Mouse (Mus musculus): ENCODE data around the gene Slc39a7. TPM values are rescaled to one million over a fixed set of nuclear protein-coding genes. Genes with fewer than 3 reads are reported as not detected.

The Slc39a7 gene
- 68.1 and 70.9 TPM in 2 replicates for polyA plus RNA-seq (2021; fragmentation: Nextera tagmentation)
- long read RNA-seq, experiment 1, transcript Slc39a7-201 (7 exons, 2,320 nt): major isoform, 82 of 157 reads
- long read RNA-seq, experiment 1, transcript Slc39a7-203 (8 exons, 1,550 nt): minor isoform, 48 of 157 reads
- long read RNA-seq, experiment 1, partial matches to known transcripts: 4 of 157 reads
- long read RNA-seq, experiment 1, other reads (novel, unspliced or antisense): 22 of 157 reads
- long read RNA-seq, experiment 2, transcript Slc39a7-203 (8 exons, 1,550 nt): minor isoform, 109 of 540 reads
- long read RNA-seq, experiment 2, transcript Slc39a7-201 (7 exons, 2,320 nt): major isoform, 419 of 540 reads
- long read RNA-seq, experiment 2, transcript Slc39a7-204 (6 exons, 2,433 nt): minor isoform, 12 of 540 reads
- long read RNA-seq, experiment 2, partial matches to known transcripts: 0 of 540 reads
- long read RNA-seq, experiment 2, other reads (novel, unspliced or antisense): 0 of 540 reads

DNA sequence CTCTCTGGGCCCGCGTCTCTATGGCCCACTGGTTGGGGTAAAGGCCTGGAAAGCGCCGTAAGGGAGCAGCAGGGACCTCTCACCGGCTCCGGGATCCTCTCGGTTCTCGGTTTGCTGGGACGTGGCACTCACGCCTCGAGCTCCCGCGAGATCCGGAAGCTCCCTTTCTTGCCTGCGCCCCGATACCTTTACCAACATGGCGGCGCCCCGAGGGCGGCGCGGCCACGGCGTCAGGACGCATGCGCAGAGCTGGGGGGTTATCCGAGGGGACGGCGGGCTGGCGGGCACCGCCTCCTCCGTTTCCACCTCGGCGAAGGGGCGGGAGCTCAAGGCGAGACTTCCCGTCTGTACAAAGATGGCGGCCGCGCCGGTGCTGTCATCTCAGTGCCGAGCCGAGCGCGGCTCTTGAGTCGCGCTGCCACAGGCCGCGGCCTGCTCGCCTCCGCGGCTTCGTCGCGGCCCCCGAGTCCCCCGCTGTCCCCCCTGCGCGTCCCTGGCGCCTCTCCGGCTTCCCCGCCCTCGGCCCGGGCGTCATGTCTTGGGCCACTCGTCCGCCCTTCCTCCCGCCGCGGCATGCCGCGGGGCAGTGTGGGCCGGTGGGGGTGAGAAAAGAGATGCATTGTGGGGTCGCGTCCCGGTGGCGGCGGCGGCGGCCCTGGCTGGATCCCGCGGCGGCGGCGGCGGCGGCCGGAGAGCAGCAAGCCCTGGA lies at the start of gene Slc39a7, which contains the start of gene Rxrb:
Slc39a7 (minus strand) TSS at position 218 of the 709 bp plus-strand sequence.
Rxrb (plus strand) TSS at position 348 of the 709 bp plus-strand sequence.

DNA sequence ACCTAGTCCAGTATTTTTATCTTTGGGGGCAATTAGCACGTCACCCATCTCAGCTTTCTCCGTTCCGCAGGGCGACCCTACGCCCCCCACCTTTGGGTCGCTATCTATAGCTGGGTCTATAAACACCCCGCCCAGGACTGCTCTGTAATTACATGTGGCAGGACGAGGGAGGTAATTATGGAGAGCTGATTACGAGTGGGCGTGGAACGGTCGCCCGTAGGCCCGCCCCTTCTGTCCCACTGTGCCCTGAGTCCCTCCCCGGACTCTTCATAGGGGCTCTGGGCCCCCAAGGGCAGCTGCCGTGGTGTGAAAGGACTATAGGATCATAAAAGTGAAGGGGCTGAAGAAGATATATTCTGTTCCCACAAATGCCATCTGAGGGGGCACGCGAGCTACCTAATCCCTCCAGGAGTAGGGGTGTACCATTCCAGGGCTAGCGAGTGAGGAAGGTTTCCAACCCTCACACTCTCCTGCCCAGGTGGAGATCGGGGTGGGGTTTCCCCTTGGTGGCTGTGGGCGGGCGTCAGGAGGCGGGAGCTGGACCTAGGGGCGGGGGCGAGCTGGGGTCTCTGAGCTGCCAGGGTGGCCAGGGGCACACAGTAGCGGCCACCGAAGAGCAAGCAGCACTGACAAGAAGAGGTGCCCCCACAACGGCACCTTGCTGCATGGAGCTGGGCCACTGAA lies 7.5 kb upstream of the Slc39a7 start, which contains the start of gene Col11a2:
Col11a2 (plus strand) TSS at position 560 of the 684 bp plus-strand sequence.

DNA sequence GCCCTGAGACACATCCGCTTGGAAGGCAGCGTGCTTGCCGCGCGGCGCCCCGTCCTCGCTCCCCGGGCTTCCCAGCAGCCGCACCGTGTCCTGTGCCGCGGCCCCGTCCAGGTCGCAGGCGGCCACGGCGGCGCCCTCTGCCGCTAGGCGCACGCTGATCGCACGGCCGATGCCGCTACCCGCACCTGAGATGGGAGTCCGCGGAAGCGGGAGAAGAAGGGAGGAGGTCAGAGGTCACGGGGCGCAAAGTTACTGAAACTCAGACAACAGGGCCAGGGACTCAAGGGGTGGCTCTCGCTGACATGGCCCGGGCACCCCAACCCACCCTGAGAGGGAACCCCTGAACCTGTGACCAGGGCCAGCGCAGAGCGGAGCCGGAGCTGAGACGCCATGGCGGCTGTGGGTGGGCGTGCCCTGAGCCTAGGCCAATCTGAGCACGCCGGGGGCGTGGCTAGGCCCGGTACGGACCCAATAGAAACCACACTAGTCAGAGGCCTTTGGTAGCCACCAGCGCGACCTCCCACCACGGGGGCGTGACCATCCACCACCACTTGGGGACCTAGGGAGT lies 3.7 kb downstream of the Slc39a7 start, which contains the start of gene H2-Ke6:
H2-Ke6 (minus strand) TSS at position 405 of the 568 bp plus-strand sequence.

DNA sequence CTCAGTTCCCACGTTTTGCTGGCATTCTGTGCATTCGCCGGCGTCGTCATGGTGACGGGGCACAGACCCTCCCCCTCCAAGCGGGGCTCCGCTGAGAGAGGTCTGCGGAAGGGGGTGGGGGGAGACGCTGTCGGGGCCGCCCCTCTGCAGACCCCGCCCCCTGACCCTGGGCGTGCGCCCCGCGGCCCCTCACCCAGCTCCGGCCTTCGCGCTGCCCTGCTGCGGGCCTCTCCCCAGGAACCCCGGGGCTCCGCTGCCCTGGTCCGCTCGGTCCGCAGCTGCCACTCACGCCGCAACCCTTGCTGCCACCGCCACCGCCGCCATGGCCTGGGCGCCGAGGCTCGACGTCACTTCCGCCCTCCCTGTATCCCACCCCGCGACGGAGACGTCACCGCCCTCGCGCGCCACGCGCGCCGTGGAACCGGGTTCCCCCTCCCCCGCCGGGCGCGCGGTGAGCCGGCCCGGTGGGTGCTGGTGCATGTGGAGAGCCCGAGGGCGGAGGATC lies 7.1 kb downstream of the Slc39a7 start, which contains the start of gene Ring1:
Ring1 (minus strand) TSS at position 364 of the 505 bp plus-strand sequence.

DNA sequence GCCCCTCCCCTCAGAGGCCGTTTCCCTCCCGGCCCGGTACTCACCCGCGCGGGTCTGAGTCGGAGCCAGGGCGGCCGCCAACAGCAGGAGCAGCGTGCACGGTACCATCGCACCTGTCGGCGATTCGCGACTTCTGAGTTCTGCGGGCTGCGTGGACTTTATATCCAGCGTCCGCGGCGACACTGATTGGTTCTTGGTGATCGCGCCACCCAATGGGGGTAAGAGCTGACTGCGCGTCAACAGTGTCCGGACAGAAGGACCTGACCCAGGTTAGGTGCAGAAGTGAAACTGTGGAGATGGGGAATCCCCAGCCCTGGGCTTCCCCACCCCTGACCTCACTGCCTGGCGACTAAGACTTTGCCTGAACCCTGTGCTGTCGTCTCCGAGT lies 31.3 kb downstream of the Slc39a7 start, which contains the start of gene H2-K1:
H2-K1 (minus strand) TSS at position 198 of the 388 bp plus-strand sequence.

Small RNA genes within 50 kb of the gene (microRNA-seq; reads per million reads assigned to microRNA genes)
- not detected for gene Mir219a-1
- not detected for gene Mir219c

Other genes starting within 250 kb of the Slc39a7 start
- gene Angptl4, start 249.9 kb downstream of the Slc39a7 start, polyA plus RNA-seq (2021; fragmentation: Nextera tagmentation): 4.1 and 4.8 TPM in 2 replicates
- gene Kank3, start 221.2 kb downstream of the Slc39a7 start, polyA plus RNA-seq (2021; fragmentation: Nextera tagmentation): 18.6 and 21.5 TPM in 2 replicates
- gene Rps28, start 207.1 kb downstream of the Slc39a7 start, polyA plus RNA-seq (2021; fragmentation: Nextera tagmentation): 3,625 and 3,721 TPM in 2 replicates
- gene Ndufa7, start 207.1 kb downstream of the Slc39a7 start, polyA plus RNA-seq (2021; fragmentation: Nextera tagmentation): 965 and 1,137 TPM in 2 replicates
- 51.3 and 62.0 TPM in 2 replicates for gene Cd320, start 188.6 kb downstream of the Slc39a7 start, polyA plus RNA-seq (2021; fragmentation: Nextera tagmentation)
- not detected in 2 replicates for gene Gm7029, start 157.8 kb downstream of the Slc39a7 start, polyA plus RNA-seq (2021; fragmentation: Nextera tagmentation)
- 0.51 TPM in 1 of 2 replicates, not detected in the other for gene Kifc1, start 141.0 kb downstream of the Slc39a7 start, polyA plus RNA-seq (2021; fragmentation: Nextera tagmentation)
- 0.60 and 0.75 TPM in 2 replicates for gene Platr17, start 126.5 kb downstream of the Slc39a7 start, polyA plus RNA-seq (2021; fragmentation: Nextera tagmentation)
- 18.8 and 19.0 TPM in 2 replicates for gene Daxx, start 122.3 kb downstream of the Slc39a7 start, polyA plus RNA-seq (2021; fragmentation: Nextera tagmentation)
- gene Tapbp, start 115.8 kb downstream of the Slc39a7 start, polyA plus RNA-seq (2021; fragmentation: Nextera tagmentation): 28.3 and 30.0 TPM in 2 replicates
- 4.5 and 4.6 TPM in 2 replicates for gene Zbtb22, start 115.8 kb downstream of the Slc39a7 start, polyA plus RNA-seq (2021; fragmentation: Nextera tagmentation)
- 4.3 and 4.4 TPM in 2 replicates for gene Rgl2, start 102.1 kb downstream of the Slc39a7 start, polyA plus RNA-seq (2021; fragmentation: Nextera tagmentation)
- gene Pfdn6, start 91.3 kb downstream of the Slc39a7 start, polyA plus RNA-seq (2021; fragmentation: Nextera tagmentation): 105 and 106 TPM in 2 replicates
- gene Wdr46, start 91.0 kb downstream of the Slc39a7 start, polyA plus RNA-seq (2021; fragmentation: Nextera tagmentation): 5.0 and 6.5 TPM in 2 replicates
- 2.0 and 2.1 TPM in 2 replicates for gene B3galt4, start 80.2 kb downstream of the Slc39a7 start, polyA plus RNA-seq (2021; fragmentation: Nextera tagmentation)
- gene Vps52, start 75.9 kb downstream of the Slc39a7 start, polyA plus RNA-seq (2021; fragmentation: Nextera tagmentation): 48.0 and 48.1 TPM in 2 replicates
- gene Rps18, start 75.7 kb downstream of the Slc39a7 start, polyA plus RNA-seq (2021; fragmentation: Nextera tagmentation): 812 and 816 TPM in 2 replicates
- 37.2 and 44.8 TPM in 2 replicates for gene H2-K1, start 31.3 kb downstream of the Slc39a7 start, polyA plus RNA-seq (2021; fragmentation: Nextera tagmentation)
- gene Ring1, start 7.0 kb downstream of the Slc39a7 start, polyA plus RNA-seq (2021; fragmentation: Nextera tagmentation): 3.7 TPM in 2 replicates
- 42.0 and 44.5 TPM in 2 replicates for gene H2-Ke6, start 3.6 kb downstream of the Slc39a7 start, polyA plus RNA-seq (2021; fragmentation: Nextera tagmentation)
- gene Rxrb, start 130 bp upstream of the Slc39a7 start, polyA plus RNA-seq (2021; fragmentation: Nextera tagmentation): 10.4 and 11.9 TPM in 2 replicates
- 0.26 and 0.31 TPM in 2 replicates for gene Col11a2, start 7.8 kb upstream of the Slc39a7 start, polyA plus RNA-seq (2021; fragmentation: Nextera tagmentation)
- gene H2-Oa, start 60.7 kb upstream of the Slc39a7 start, polyA plus RNA-seq (2021; fragmentation: Nextera tagmentation): 1.9 TPM in 2 replicates
- 41.6 and 44.5 TPM in 2 replicates for gene H2-DMa, start 87.9 kb upstream of the Slc39a7 start, polyA plus RNA-seq (2021; fragmentation: Nextera tagmentation)
- 39.6 and 50.6 TPM in 2 replicates for gene Brd2, start 91.0 kb upstream of the Slc39a7 start, polyA plus RNA-seq (2021; fragmentation: Nextera tagmentation)
- 0.23 and 0.52 TPM in 2 replicates for gene H2-DMb2, start 111.6 kb upstream of the Slc39a7 start, polyA plus RNA-seq (2021; fragmentation: Nextera tagmentation)
- 4.0 and 6.9 TPM in 2 replicates for gene H2-DMb1, start 121.4 kb upstream of the Slc39a7 start, polyA plus RNA-seq (2021; fragmentation: Nextera tagmentation)
- gene Tap1, start 155.9 kb upstream of the Slc39a7 start, polyA plus RNA-seq (2021; fragmentation: Nextera tagmentation): 3.6 and 4.8 TPM in 2 replicates
- gene Psmb9, start 156.1 kb upstream of the Slc39a7 start, polyA plus RNA-seq (2021; fragmentation: Nextera tagmentation): 7.6 and 9.3 TPM in 2 replicates
- 25.2 and 28.6 TPM in 2 replicates for gene Psmb8, start 166.0 kb upstream of the Slc39a7 start, polyA plus RNA-seq (2021; fragmentation: Nextera tagmentation)
- 9.9 and 12.6 TPM in 2 replicates for gene Tap2, start 171.8 kb upstream of the Slc39a7 start, polyA plus RNA-seq (2021; fragmentation: Nextera tagmentation)
- 0.60 and 0.68 TPM in 2 replicates for gene H2-Ob, start 207.2 kb upstream of the Slc39a7 start, polyA plus RNA-seq (2021; fragmentation: Nextera tagmentation)
- 7.6 and 18.3 TPM in 2 replicates for gene H2-Ab1, start 226.0 kb upstream of the Slc39a7 start, polyA plus RNA-seq (2021; fragmentation: Nextera tagmentation)